Mouse (Mus musculus): Measurements from ENCODE around the gene Izumo4. TPM values are rescaled to one million over a fixed set of nuclear protein-coding genes. Genes with fewer than 3 reads are reported as not detected.

Gene Izumo4
- total and polyA plus RNA-seq, 3 experiments: 2.7 to 9.6 (median 5.9) TPM

GRCm38 (mm10) chr10:80670531-80670930 is 31.5 kb upstream of the Izumo4 start:
- TF ChIP-seq RCOR1 (conservative IDR thresholded peaks at IDR 0.05; ENCODE audit: low read depth, low read length) (no peak), ETS1 (conservative IDR thresholded peaks at IDR 0.05; ENCODE audit: low read depth, low read length) (no peak), GABPA (IDR thresholded peaks at IDR 0.05; ENCODE audit: insufficient replicate concordance, low read depth, low read length) (no peak), JUN (IDR thresholded peaks at IDR 0.05; ENCODE audit: insufficient read depth, low read depth, low read length) (no peak), ZNF384 (IDR thresholded peaks at IDR 0.05; ENCODE audit: low read depth, low read length) (no peak), MYC (IDR thresholded peaks at IDR 0.05; ENCODE audit: low read depth, low read length) (no peak), CTCF (conservative IDR thresholded peaks at IDR 0.05 in 1 of 2, IDR thresholded peaks at IDR 0.05 in 1 of 2; ENCODE audit: low read depth in 2 of 2, low read length in 2 of 2) (no peak), TCF12 (IDR thresholded peaks at IDR 0.05; ENCODE audit: low read depth, low read length) (no peak), RAD21 (IDR thresholded peaks at IDR 0.05; ENCODE audit: low read depth, low read length) (no peak), ZKSCAN1 (IDR thresholded peaks at IDR 0.05; ENCODE audit: borderline replicate concordance, low read depth, low read length) (no peak), NELFE (IDR thresholded peaks at IDR 0.05; ENCODE audit: low read depth, low read length) (no peak), HCFC1 (IDR thresholded peaks at IDR 0.05; ENCODE audit: low read depth, low read length) (no peak), CHD1 (IDR thresholded peaks at IDR 0.05; ENCODE audit: low read depth, low read length) (no peak)
- no peak overlapping the region for H3K27ac ChIP-seq (ENCODE audit: insufficient read depth, low read depth)
- H3K36me3 ChIP-seq (replicated peaks in 1 of 2; ENCODE audit: control insufficient read depth in 1 of 2, insufficient read depth in 1 of 2, low read length in 1 of 2): peaks cover 74 to 93% of the 10 kb centered on the region in 2 experiments
- in situ Hi-C loops (cut with MboI; ENCODE audit: low pct_ligation_motif_present, low pct_unique_long_range_greater_than_20kb, low sequenced_read_pairs) (no loop called here), dilution Hi-C loops (cut with MboI; ENCODE audit: extremely low pct_ligation_motif_present, extremely low pct_unique_long_range_greater_than_20kb, low sequenced_read_pairs) (no loop called here)
- H3K4me1 ChIP-seq (ENCODE audit: control insufficient read depth in 1 of 2, insufficient read depth in 2 of 2): peaks cover 15 to 80% of the 10 kb centered on the region in 2 experiments
- no peak overlapping the region for H3K9ac ChIP-seq (ENCODE audit: insufficient read depth, low read depth)
- no peaks in the 10 kb centered on the region for H3K27me3 ChIP-seq (replicated peaks)
- no peak overlapping the region for H3K4me2 ChIP-seq (ENCODE audit: insufficient read depth, low read depth, poor library complexity, severe bottlenecking)
- DNase-seq (ENCODE audit: extremely low read depth): no peak
- peaks cover 35% of the 10 kb centered on the region for H3K79me2 ChIP-seq (replicated peaks; ENCODE audit: control insufficient read depth, extremely low read depth, insufficient read depth, poor library complexity, severe bottlenecking)
- no peak overlapping the region for H3K4me3 ChIP-seq (replicated peaks in 1 of 3; ENCODE audit: low read depth in 2 of 3, low read length in 2 of 3, poor library complexity in 1 of 3)
- no peaks in the 10 kb centered on the region for H3K9me3 ChIP-seq (replicated peaks; ENCODE audit: low read length)

DNA sequence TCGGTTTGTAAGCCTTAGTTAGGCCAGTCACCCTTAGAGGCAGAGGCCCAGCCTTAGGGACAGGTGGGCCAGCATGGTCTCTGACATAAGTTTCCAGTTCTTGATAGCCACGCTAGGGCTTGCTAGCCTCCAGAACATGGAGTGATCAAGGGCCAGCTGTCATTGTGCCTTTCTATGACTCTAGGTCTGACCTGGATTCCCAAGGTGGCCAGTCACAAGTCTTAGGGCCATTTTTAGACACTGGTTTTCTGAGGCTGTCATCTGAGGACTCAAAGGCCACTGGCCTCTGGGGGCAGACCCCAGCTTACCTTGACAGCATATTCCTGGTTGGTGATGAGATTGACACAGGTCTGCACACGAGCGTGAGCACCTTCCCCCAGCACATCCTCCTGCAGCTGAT is 30.7 kb upstream of the Izumo4 start:
- Histone ChIP-seq H3K9me3 (replicated peaks; ENCODE audit: low read length) (no peaks in the 10 kb centered on the region), H3K9ac (ENCODE audit: insufficient read depth, low read depth) (no peak overlapping the region), H3K79me2 (replicated peaks; ENCODE audit: control insufficient read depth, extremely low read depth, insufficient read depth, poor library complexity, severe bottlenecking) (peaks cover 40% of the 10 kb centered on the region), H3K27me3 (replicated peaks) (no peaks in the 10 kb centered on the region), H3K4me2 (ENCODE audit: insufficient read depth, low read depth, poor library complexity, severe bottlenecking) (no peak overlapping the region), H3K36me3 (replicated peaks in 1 of 2; ENCODE audit: control insufficient read depth in 1 of 2, insufficient read depth in 1 of 2, low read length in 1 of 2) (peaks cover 68 to 86% of the 10 kb centered on the region in 2 experiments), H3K4me1 (ENCODE audit: control insufficient read depth in 1 of 2, insufficient read depth in 2 of 2) (peaks cover 15 to 72% of the 10 kb centered on the region in 2 experiments), H3K4me3 (replicated peaks in 1 of 3; ENCODE audit: low read depth in 2 of 3, low read length in 2 of 3, poor library complexity in 1 of 3) (no peak overlapping the region), H3K27ac (ENCODE audit: insufficient read depth, low read depth) (no peak overlapping the region)
- in situ Hi-C loops (cut with MboI; ENCODE audit: low pct_ligation_motif_present, low pct_unique_long_range_greater_than_20kb, low sequenced_read_pairs): no loop called here
- DNase-seq (ENCODE audit: extremely low read depth): no peak
- dilution Hi-C loops (cut with MboI; ENCODE audit: extremely low pct_ligation_motif_present, extremely low pct_unique_long_range_greater_than_20kb, low sequenced_read_pairs): no loop called here
- no peak for TF ChIP-seq UBTF (IDR thresholded peaks at IDR 0.05; ENCODE audit: low read depth, low read length)

Data from CH12.LX (cell line).